Mouse (Mus musculus) hindbrain, postnatal 0 days (tissue): Measurements from ENCODE around the gene Hs6st3. TPM values are rescaled to one million over a fixed set of nuclear protein-coding genes. Genes with fewer than 3 reads are reported as not detected.

Experiments used
- ATAC-seq: fragments of 200-750 bp; cut with Nextera tagmentation; 2 replicates; pipeline ENCODE4 v1.8.0; 2017; ENCODE audit warnings: mild to moderate bottlenecking, moderate TSS enrichment, moderate library complexity
- DNase-seq: peaks from one replicate; pipeline ENCODE4 v3.0.0-alpha.2; 2015; ENCODE audit warnings: low spot score
- H3K27ac ChIP-seq: fragments of 300-500 bp; sonication (generic); 2 replicates; pipeline ENCODE4 v1.5.1; 2014; ENCODE audit warnings: mild to moderate bottlenecking
- H3K27me3 ChIP-seq: fragments of 300-500 bp; sonication (generic); 2 replicates; pipeline ENCODE4 v1.6.1; 2014; ENCODE audit warnings: low read length, mixed read lengths; ENCODE audit not compliant: insufficient read depth
- H3K36me3 ChIP-seq: fragments of 300-500 bp; sonication (generic); 2 replicates; pipeline ENCODE4 v1.6.1; 2014; ENCODE audit warnings: low read length, mixed read lengths; ENCODE audit not compliant: insufficient read depth
- H3K4me1 ChIP-seq: fragments of 300-500 bp; sonication (generic); 2 replicates; pipeline ENCODE4 v1.6.1; 2014; ENCODE audit warnings: antibody characterized with exemption, low read length, mixed read lengths; ENCODE audit not compliant: insufficient read depth
- H3K4me2 ChIP-seq: fragments of 300-500 bp; sonication (generic); 2 replicates; pipeline ENCODE4 v1.6.1; 2014; ENCODE audit warnings: low read depth, mild to moderate bottlenecking, low read length, moderate library complexity, mixed read lengths
- H3K4me3 ChIP-seq: fragments of 300-500 bp; sonication (generic); 2 replicates; pipeline ENCODE4 v1.5.1; 2014; ENCODE audit warnings: low read length
- H3K9ac ChIP-seq: fragments of 300-500 bp; sonication (generic); replicated peaks from 2 replicates; pipeline ENCODE4 v1.6.1; 2014; ENCODE audit warnings: mild to moderate bottlenecking, low read length, moderate library complexity, mixed read lengths
- H3K9me3 ChIP-seq: fragments of 300-500 bp; sonication (generic); 2 replicates; pipeline ENCODE4 v1.6.1; 2016; ENCODE audit warnings: low read length, mixed read lengths
- CTCF ChIP-seq: IDR thresholded peaks from 2 replicates; pipeline ENCODE4 v1.5.1; 2016; ENCODE audit warnings: antibody characterized with exemption, control low read depth, low read depth
- WGBS: fragments of 180-500 bp; shearing (Covaris S2); extraction: QIAGEN DNeasy Blood & Tissue Kit; methylation state at CpG from one replicate; pipeline ENCODE4 v1.1.7; 2014; 5-methylcytosine and 5-hydroxymethylcytosine counted together
- polyA plus RNA-seq: library from polyadenylated mRNA; unstranded; fragments of >200 nt; fragmentation: Nextera tagmentation; extraction: Ambion mirVana; gene quantifications from 2 replicates; pipeline ENCODE4 v1.2.1, GENCODE M21; 2015
- total RNA-seq: library from RNA; depleted of rRNA; stranded (reverse); fragments of >200 nt; gene quantifications from 2 replicates; pipeline ENCODE4 v1.2.3, GENCODE M21; 2014

The Hs6st3 gene
- total and polyA plus RNA-seq, 2 experiments from 2014 or later = 2.8 to 38.6 TPM

GRCm38 (mm10) chr14:119139381-119139950 is 1.3 kb downstream of the Hs6st3 start:
- 28% methylated on average over 9 of the region's 9 CpGs for WGBS
- peak overlapping the region; percentile 90 for H3K4me2 ChIP-seq
- H3K36me3 ChIP-seq = no peaks in the 10 kb centered on the region
- H3K4me3 ChIP-seq = peak overlapping the region; percentile 75
- H3K27ac ChIP-seq = no peak overlapping the region
- H3K27me3 ChIP-seq = peaks cover 4% of the 10 kb centered on the region
- peak overlapping the region; percentile 69; the same call in 1 of the 2 replicates for H3K9ac ChIP-seq
- no peaks in the 10 kb centered on the region for H3K4me1 ChIP-seq
- no peak for ATAC-seq
- no peak for TF ChIP-seq CTCF
- peak; percentile 60 for DNase-seq
- no peaks in the 10 kb centered on the region for H3K9me3 ChIP-seq

- ATAC-seq = no peak
Measured at GRCm38 (mm10) chr14:119153088-119153487, 14.9 kb downstream of the Hs6st3 start.

GRCm38 (mm10) chr14:119193905-119194304 is 55.8 kb downstream of the Hs6st3 start:
- H3K4me2 ChIP-seq = no peak overlapping the region
- H3K9ac ChIP-seq = no peak overlapping the region
- no peak overlapping the region for H3K27ac ChIP-seq
- WGBS = 90% methylated on average over 9 of the region's 9 CpGs
- DNase-seq = no peak
- H3K9me3 ChIP-seq = no peaks in the 10 kb centered on the region
- TF ChIP-seq CTCF = no peak
- no peak for ATAC-seq
- no peaks in the 10 kb centered on the region for H3K36me3 ChIP-seq
- H3K4me1 ChIP-seq = no peaks in the 10 kb centered on the region
- H3K4me3 ChIP-seq = no peak overlapping the region
- H3K27me3 ChIP-seq = no peaks in the 10 kb centered on the region

More at GRCm38 (mm10) chr14:119153088-119153487, 14.9 kb downstream of the Hs6st3 start:
- H3K27me3 ChIP-seq = no peaks in the 10 kb centered on the region
- H3K4me3 ChIP-seq = no peak overlapping the region
- WGBS = 71% methylated on average over 2 of the region's 2 CpGs
- TF ChIP-seq CTCF = no peak
- H3K9me3 ChIP-seq = peaks cover 6% of the 10 kb centered on the region
- H3K4me1 ChIP-seq = no peaks in the 10 kb centered on the region
- H3K9ac ChIP-seq = no peak overlapping the region
- H3K4me2 ChIP-seq = no peak overlapping the region
- no peak for DNase-seq
- H3K27ac ChIP-seq = no peak overlapping the region
- H3K36me3 ChIP-seq = no peaks in the 10 kb centered on the region

GRCm38 (mm10) chr14:119203508-119203907 is 65.4 kb downstream of the Hs6st3 start:
- Histone ChIP-seq H3K9me3 (no peaks in the 10 kb centered on the region), H3K27ac (no peak overlapping the region), H3K9ac (no peak overlapping the region), H3K4me3 (no peak overlapping the region), H3K4me2 (no peak overlapping the region), H3K36me3 (no peaks in the 10 kb centered on the region), H3K27me3 (no peaks in the 10 kb centered on the region), H3K4me1 (no peaks in the 10 kb centered on the region)
- WGBS = 92% methylated on average over 7 of the region's 7 CpGs
- no peak for TF ChIP-seq CTCF
- ATAC-seq (no peak), DNase-seq (no peak)

GRCm38 (mm10) chr14:119215576-119216309 is 77.6 kb downstream of the Hs6st3 start:
- ATAC-seq (no peak), DNase-seq (no peak)
- H3K27me3 ChIP-seq = no peaks in the 10 kb centered on the region
- no peak overlapping the region for H3K4me2 ChIP-seq
- H3K4me3 ChIP-seq = no peak overlapping the region
- 72% methylated on average over 13 of the region's 13 CpGs for WGBS
- no peaks in the 10 kb centered on the region for H3K4me1 ChIP-seq
- H3K9ac ChIP-seq = no peak overlapping the region
- no peak overlapping the region for H3K27ac ChIP-seq
- no peaks in the 10 kb centered on the region for H3K36me3 ChIP-seq
- H3K9me3 ChIP-seq = no peaks in the 10 kb centered on the region
- no peak for TF ChIP-seq CTCF

- Histone ChIP-seq H3K9me3 (no peaks in the 10 kb centered on the region), H3K27me3 (no peaks in the 10 kb centered on the region), H3K27ac (no peak overlapping the region), H3K4me2 (no peak overlapping the region), H3K4me3 (no peak overlapping the region), H3K4me1 (no peaks in the 10 kb centered on the region), H3K9ac (no peak overlapping the region), H3K36me3 (no peaks in the 10 kb centered on the region)
- no peak for ATAC-seq
- no peak for DNase-seq
- no peak for TF ChIP-seq CTCF
- WGBS = 86% methylated on average over 3 of the region's 3 CpGs
Measured at GRCm38 (mm10) chr14:119227709-119228338, 89.7 kb downstream of the Hs6st3 start.
